Mouse (Mus musculus) brain, embryonic 14.5 days (tissue): ENCODE measurements around the gene Hint2.

Experiments used
- CTCF ChIP-seq: fragments of 200-500 bp; IDR thresholded peaks from 2 replicates; pipeline ENCODE4 v1.5.1; 2012; ENCODE audit warnings: inconsistent platforms, mild to moderate bottlenecking, moderate library complexity, borderline replicate concordance; ENCODE audit not compliant: insufficient read depth, insufficient read length; ENCODE audit errors: extremely low read depth
- POLR2A ChIP-seq: fragments of 200-500 bp; IDR thresholded peaks from 2 replicates; pipeline ENCODE4 v1.6.1; 2012; ENCODE audit warnings: mild to moderate bottlenecking, inconsistent platforms, borderline replicate concordance; ENCODE audit not compliant: poor library complexity, insufficient read depth, insufficient read length, severe bottlenecking; ENCODE audit errors: extremely low read depth

- TF ChIP-seq CTCF: no peak
- no peak for TF ChIP-seq POLR2A
These were observed 33.8 kb upstream of the Hint2 start for GRCm38 (mm10) chr4:43690021-43690420.
